Mouse (Mus musculus) kidney, postnatal 4 days (tissue): ENCODE results near the gene Adam20.
"Not testable (repeated sequence)": the region's sequence is repeated elsewhere in the genome, so short reads cannot be mapped to it uniquely, and the experiment has no call there.

ENCODE experiments used
- DNase-seq, 2 experiments: peaks; one replicate each; pipeline ENCODE4 v3.0.0; 2021; ENCODE audit warnings: mixed read lengths in 2 of 2

The Adam20 gene

DNA sequence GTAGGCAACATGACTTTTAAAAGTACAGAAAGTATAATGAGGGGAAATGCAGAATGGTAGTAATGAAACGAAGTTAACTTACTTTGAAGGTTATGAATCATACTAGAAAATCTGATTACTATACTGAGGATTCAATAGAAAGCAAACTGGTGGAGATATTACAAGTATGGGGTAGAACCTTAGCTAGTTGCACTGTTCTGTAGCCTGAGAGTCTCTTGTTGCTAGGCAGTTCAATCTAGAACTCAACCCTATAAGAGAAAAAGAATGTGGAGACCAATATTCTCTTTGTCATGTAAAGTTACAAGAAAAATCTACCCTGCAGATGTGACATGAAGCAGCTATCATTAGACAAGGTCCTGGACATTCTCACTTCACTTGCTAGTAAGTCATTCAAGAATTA lies at the start of gene Adam20:
TSS of gene Adam20 (plus strand) at position 301 of the 400 bp plus-strand sequence.
- not testable (repeated sequence) for DNase-seq

DNA sequence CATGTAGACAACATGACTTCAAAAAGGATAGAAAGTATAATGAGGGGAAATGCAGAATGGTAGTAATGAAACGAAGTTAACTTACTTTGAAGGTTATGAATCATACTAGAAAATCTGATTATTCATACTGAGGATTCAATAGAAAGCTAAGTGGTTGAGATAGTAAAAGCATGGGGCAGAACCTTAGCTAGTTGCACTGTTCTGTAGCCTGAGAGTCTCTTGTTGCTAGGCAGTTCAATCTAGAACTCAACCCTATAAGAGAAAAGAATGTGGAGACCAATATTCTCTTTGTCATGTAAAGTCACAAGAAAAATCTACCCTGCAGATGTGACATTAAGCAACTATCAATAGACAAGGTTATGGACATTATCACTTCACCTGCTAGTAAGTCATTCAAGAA lies 41.2 kb upstream of the Adam20 start, which contains the start of gene Adam25:
TSS of gene Adam25 (plus strand) at position 301 of the 400 bp plus-strand sequence.
- not testable (repeated sequence) for DNase-seq

DNA sequence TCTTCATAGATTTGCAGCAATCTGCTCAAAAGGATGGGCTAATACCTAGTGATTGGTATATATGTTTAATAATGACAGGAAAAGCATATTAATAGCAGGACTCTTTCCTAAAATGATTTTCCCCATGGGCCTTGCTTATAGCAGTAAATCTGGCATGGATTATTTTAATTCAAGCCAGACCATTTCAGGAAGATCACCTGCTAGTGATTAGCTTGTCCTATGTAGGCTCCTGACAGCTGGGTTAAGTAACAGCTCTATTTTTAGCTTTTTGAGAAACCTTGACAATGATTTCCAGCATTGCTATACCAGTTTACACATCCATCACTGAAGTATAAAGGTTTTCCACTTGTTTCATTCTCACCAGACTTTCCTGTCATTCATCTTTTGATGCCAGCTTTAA lies 9.8 kb upstream of the Adam20 start:
- no peak for DNase-seq

DNA sequence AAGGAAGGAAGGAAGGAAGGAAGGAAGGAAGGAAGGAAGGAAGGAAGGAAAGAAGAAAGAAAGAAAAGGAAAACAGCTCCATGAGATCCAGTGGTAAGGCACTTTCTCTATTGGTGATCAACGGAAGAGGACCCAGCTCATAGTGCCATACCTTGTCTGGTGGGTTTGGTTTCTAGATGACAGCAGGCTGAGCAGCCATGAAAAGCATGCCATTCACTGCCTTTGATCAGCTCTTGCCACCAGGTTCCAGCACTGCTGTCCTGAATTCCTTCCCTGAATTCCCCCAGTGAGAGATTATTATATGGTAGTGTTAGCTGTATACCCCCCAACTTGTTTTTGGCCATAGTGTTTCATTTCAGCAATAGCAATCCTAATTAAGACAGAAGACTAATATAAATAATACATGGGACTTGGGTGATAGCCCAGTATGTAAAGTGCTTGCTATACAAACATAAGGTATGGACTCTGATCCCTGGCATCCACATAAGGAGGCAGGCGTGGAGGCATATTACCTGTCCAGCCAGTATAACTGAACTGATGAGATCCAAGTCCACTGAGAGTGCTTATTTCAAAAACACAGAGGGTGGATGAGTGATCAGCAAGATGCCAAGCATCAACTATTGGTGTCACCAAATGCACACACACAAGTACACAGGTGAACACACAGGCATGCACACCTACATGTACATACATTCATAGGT lies 10.5 kb downstream of the Adam20 start:
- DNase-seq: no peak
